Mouse (Mus musculus) liver, adult 2 months (tissue): ENCODE measurements around the gene Ogg1. TPM values are rescaled to one million over a fixed set of nuclear protein-coding genes. Genes with fewer than 3 reads are reported as not detected.

Experiments
- DNase-seq: peaks from one replicate; pipeline ENCODE4 v3.0.0-alpha.2; 2011; ENCODE audit warnings: low read depth, low spot score; ENCODE audit errors: extremely low read depth
- H3K27ac ChIP-seq: fragments of 200-500 bp; replicated peaks from 2 replicates; pipeline ENCODE4 v1.5.1; 2012; ENCODE audit warnings: low read depth, mild to moderate bottlenecking, control low read depth, inconsistent platforms, low read length; ENCODE audit not compliant: insufficient read depth
- H3K27me3 ChIP-seq: fragments of 200-500 bp; 2 replicates; pipeline ENCODE4 v1.6.1; 2012; ENCODE audit warnings: mild to moderate bottlenecking, moderate library complexity, low read length, inconsistent platforms; ENCODE audit not compliant: control insufficient read depth, insufficient read depth
- H3K36me3 ChIP-seq: fragments of 200-500 bp; 2 replicates; pipeline ENCODE4 v1.6.1; 2012; ENCODE audit warnings: low read length, inconsistent platforms; ENCODE audit not compliant: control insufficient read depth, insufficient read depth
- H3K4me1 ChIP-seq: fragments of 200-500 bp; 2 replicates; pipeline ENCODE4 v1.6.1; 2011; ENCODE audit warnings: low read length; ENCODE audit not compliant: control insufficient read depth, insufficient read depth
- H3K4me3 ChIP-seq: fragments of 200-500 bp; 2 replicates; pipeline ENCODE4 v1.5.1; 2011; ENCODE audit warnings: low read depth, mild to moderate bottlenecking, control low read depth, low read length, moderate library complexity; ENCODE audit not compliant: insufficient read depth
- H3K79me2 ChIP-seq: fragments of 200-500 bp; 2 replicates; pipeline ENCODE4 v1.6.1; 2012; ENCODE audit warnings: inconsistent platforms, mild to moderate bottlenecking, low read length, moderate library complexity; ENCODE audit not compliant: control insufficient read depth, insufficient read depth
- H3K9ac ChIP-seq: fragments of 200-500 bp; 2 replicates; pipeline ENCODE4 v1.6.1; 2012; ENCODE audit warnings: low read depth, mild to moderate bottlenecking, control low read depth, inconsistent platforms, low read length
- CTCF ChIP-seq: fragments of 200-500 bp; IDR thresholded peaks from 2 replicates; pipeline ENCODE4 v1.5.1; 2011; ENCODE audit warnings: low read depth, low read length, control low read depth
- POLR2A ChIP-seq: fragments of 200-500 bp; IDR thresholded peaks from 2 replicates; pipeline ENCODE4 v1.6.1; 2011; ENCODE audit warnings: low read length, control low read depth; ENCODE audit not compliant: insufficient read depth; ENCODE audit errors: extremely low read depth
- WGBS: fragments of 180-500 bp; shearing (Covaris S2); methylation state at CpG from one replicate; pipeline ENCODE4 v1.1.7; 2018; 5-methylcytosine and 5-hydroxymethylcytosine counted together
- polyA plus RNA-seq: library from polyadenylated mRNA; depleted of rRNA; stranded (reverse); fragments of >200 nt; gene quantifications from 2 replicates; pipeline ENCODE4 v1.2.3, GENCODE M21; 2012
- total RNA-seq: library from RNA; depleted of rRNA; stranded (reverse); fragments of >200 nt; gene quantifications from 2 replicates; pipeline ENCODE4 v1.2.3, GENCODE M21; 2014

Ogg1 gene
- total and polyA plus RNA-seq, 2 experiments, result 4.8 to 10.4 TPM

DNA sequence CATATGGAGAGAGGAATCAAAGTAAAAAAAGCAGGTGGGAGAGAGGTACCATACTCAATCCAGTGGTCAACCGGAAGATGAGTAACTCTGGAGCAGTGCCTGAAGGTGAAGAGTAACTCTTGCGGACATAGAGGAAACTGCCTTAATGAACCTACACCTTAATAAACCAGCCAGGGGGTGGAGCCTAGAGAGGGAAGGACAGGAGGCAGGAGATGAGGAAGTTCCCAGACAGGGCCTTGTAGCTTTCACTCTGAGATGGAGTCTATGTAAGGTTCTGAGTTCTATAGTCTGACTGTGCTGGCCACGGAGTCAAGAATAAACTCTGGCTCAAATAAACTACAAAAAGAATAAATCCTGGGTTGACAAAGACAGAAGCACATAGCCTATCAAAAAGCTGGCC is 41.8 kb upstream of the Ogg1 start:
- 75% methylated on average over 3 of the region's 3 CpGs for WGBS
- Histone ChIP-seq H3K9ac (no peak overlapping the region), H3K27ac (no peak overlapping the region), H3K4me1 (no peaks in the 10 kb centered on the region), H3K36me3 (no peaks in the 10 kb centered on the region), H3K79me2 (no peaks in the 10 kb centered on the region), H3K27me3 (peaks cover 7% of the 10 kb centered on the region; the same call in 1 of the 2 replicates), H3K4me3 (no peak overlapping the region)
- no peak for TF ChIP-seq POLR2A
- no peak for TF ChIP-seq CTCF
- DNase-seq, result no peak

DNA sequence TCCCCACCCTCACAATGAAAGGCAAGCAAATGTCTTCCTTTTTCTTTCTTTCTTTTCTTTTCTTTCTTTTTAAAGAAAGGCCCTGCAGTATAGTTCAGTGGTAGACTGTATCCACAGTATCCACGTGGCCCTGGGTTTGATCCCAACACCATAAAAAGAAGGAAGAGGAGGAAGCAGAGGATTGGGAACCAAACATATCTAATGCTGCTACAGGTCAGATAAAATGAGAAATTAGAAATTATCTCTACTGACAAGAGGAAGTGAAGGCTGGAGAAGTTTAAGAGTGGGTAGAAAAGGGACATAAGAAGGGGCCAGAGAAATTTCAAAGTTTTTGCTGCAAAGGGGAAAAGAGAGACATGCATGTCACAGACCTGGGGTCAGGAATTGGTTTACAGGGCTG is 40.5 kb upstream of the Ogg1 start:
- H3K27ac ChIP-seq, result no peak overlapping the region
- H3K9ac ChIP-seq, result no peak overlapping the region
- no peaks in the 10 kb centered on the region for H3K36me3 ChIP-seq
- H3K4me3 ChIP-seq, result no peak overlapping the region
- H3K27me3 ChIP-seq, result peaks cover 7% of the 10 kb centered on the region; the same call in 1 of the 2 replicates
- DNase-seq, result no peak
- no peaks in the 10 kb centered on the region for H3K4me1 ChIP-seq
- TF ChIP-seq POLR2A (no peak), CTCF (no peak)
- WGBS, result 73% methylated on average over 1 of the region's 1 CpGs
- H3K79me2 ChIP-seq, result no peaks in the 10 kb centered on the region

DNA sequence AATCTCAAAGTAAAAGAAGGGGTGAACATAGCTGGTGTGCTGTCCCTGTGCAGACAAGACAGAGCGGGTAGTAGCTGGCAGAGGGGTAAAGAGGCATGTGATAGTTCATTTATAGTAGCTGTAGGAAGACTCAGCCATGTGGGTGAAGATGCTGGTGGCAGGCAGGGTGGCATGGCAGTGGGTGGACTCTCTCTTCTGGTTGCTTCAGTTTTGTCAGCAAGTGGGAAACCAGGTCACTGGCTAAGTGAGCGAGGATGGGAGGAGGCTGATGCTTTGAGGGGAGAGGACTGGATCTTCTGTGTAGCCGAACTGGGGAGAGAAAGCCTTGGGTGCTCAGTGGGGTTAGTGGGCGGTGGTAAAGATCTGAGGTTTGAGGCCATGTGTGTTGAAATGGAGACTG is 39.5 kb upstream of the Ogg1 start:
- 77% methylated on average over 4 of the region's 4 CpGs for WGBS
- no peak overlapping the region for H3K4me3 ChIP-seq
- TF ChIP-seq POLR2A (no peak), CTCF (no peak)
- H3K4me1 ChIP-seq, result no peaks in the 10 kb centered on the region
- peaks cover 7% of the 10 kb centered on the region; the same call in 1 of the 2 replicates for H3K27me3 ChIP-seq
- no peaks in the 10 kb centered on the region for H3K79me2 ChIP-seq
- no peaks in the 10 kb centered on the region for H3K36me3 ChIP-seq
- DNase-seq, result no peak
- no peak overlapping the region for H3K9ac ChIP-seq
- no peak overlapping the region for H3K27ac ChIP-seq

DNA sequence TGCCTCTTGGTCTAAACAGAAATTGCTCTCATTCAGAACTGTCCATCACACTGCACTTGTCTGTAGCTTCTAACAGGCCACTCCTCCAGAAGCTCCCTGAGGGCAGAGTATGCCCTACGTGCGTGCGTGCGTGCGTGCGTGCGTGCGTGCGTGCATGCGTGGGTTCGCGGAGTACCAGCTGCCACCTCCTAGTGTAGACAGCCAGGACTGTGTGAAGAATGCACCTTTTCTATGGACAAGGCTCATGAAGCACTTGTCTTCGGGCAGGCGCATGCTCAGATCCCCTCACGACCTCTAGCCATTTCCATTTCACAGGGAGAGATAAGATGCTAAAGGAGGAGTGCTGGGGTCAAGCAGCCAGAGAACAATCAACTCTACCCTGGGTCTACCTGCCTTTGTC is 37.4 kb upstream of the Ogg1 start:
- Histone ChIP-seq H3K9ac (no peak overlapping the region), H3K4me1 (no peaks in the 10 kb centered on the region), H3K27me3 (no peaks in the 10 kb centered on the region), H3K4me3 (no peak overlapping the region), H3K36me3 (no peaks in the 10 kb centered on the region), H3K27ac (no peak overlapping the region), H3K79me2 (no peaks in the 10 kb centered on the region)
- no peak for DNase-seq
- 95% methylated on average over 15 of the region's 15 CpGs for WGBS
- TF ChIP-seq POLR2A (no peak), CTCF (no peak)

DNA sequence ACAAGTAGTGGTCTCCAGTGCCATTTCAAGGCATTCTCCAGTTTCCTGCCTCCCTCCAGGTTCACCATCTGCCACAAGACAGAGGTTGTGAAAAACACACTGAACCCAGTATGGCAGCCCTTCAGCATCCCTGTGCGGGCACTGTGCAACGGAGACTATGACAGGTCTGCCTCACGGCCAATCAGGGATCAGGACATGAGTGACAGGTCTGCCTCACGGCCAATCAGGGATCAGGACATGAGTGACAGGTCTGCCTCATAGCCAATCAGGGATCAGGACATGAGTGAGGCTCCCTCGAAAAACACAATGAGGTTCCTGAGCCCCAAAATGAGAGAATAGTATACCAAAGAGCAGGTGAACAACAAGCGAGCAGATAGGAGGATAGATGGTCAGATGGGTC is 36.4 kb upstream of the Ogg1 start:
- no peak overlapping the region for H3K27ac ChIP-seq
- H3K36me3 ChIP-seq, result no peaks in the 10 kb centered on the region
- H3K9ac ChIP-seq, result no peak overlapping the region
- TF ChIP-seq POLR2A (no peak), CTCF (no peak)
- no peak overlapping the region for H3K4me3 ChIP-seq
- H3K27me3 ChIP-seq, result no peaks in the 10 kb centered on the region
- no peaks in the 10 kb centered on the region for H3K79me2 ChIP-seq
- no peaks in the 10 kb centered on the region for H3K4me1 ChIP-seq
- WGBS, result 68% methylated on average over 6 of the region's 6 CpGs
- DNase-seq, result no peak

DNA sequence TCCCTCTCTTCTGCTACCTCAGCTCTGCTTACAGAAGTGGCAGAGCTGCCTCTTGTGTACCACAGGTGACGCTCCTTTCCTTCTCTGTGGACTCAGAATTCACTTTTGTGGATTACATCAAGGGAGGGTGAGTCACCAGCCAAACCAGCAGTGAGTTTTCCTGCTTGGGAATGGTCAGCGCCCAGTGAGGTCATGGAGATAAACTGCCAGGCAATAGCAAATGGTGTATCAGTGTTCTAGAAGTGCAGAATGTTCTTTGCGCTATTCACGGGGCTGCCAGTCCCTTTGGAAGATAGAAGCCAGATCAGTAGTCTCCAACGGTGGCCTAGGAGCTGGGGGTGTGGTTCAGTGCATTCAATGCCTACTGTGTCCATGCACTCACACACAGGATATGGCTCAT is 33.8 kb upstream of the Ogg1 start:
- Histone ChIP-seq H3K36me3 (no peaks in the 10 kb centered on the region), H3K27ac (no peak overlapping the region), H3K27me3 (no peaks in the 10 kb centered on the region), H3K4me1 (no peaks in the 10 kb centered on the region), H3K4me3 (no peak overlapping the region), H3K9ac (no peak overlapping the region), H3K79me2 (no peaks in the 10 kb centered on the region)
- DNase-seq, result no peak
- WGBS, result 66% methylated on average over 5 of the region's 5 CpGs
- TF ChIP-seq POLR2A, result no peak
- TF ChIP-seq CTCF, result no peak
